Mouse (Mus musculus) layer of hippocampus, postnatal 14 days (tissue): ENCODE data around the gene Smarca4. TPM values are rescaled to one million over a fixed set of nuclear protein-coding genes. Genes with fewer than 3 reads are reported as not detected.

ENCODE experiments used
- DNase-seq, 2 experiments: peaks; one replicate each; pipeline ENCODE4 v3.0.0; 2021 to 2022; ENCODE audit warnings: low spot score in 2 of 2, mixed read lengths in 1 of 2
- microRNA-seq, 2 experiments: library from miRNA; unstranded; fragments of <30 nt; microRNA quantifications; one replicate each; pipeline ENCODE4 v1.2.0; 2021
- total RNA-seq, 2 experiments: library from RNA; stranded (reverse); gene quantifications; 2 replicates each; pipeline ENCODE4 v1.2.3; 2021

The Smarca4 gene
- total RNA-seq, 2 experiments from 2014 or later = 121 to 123 TPM

DNA sequence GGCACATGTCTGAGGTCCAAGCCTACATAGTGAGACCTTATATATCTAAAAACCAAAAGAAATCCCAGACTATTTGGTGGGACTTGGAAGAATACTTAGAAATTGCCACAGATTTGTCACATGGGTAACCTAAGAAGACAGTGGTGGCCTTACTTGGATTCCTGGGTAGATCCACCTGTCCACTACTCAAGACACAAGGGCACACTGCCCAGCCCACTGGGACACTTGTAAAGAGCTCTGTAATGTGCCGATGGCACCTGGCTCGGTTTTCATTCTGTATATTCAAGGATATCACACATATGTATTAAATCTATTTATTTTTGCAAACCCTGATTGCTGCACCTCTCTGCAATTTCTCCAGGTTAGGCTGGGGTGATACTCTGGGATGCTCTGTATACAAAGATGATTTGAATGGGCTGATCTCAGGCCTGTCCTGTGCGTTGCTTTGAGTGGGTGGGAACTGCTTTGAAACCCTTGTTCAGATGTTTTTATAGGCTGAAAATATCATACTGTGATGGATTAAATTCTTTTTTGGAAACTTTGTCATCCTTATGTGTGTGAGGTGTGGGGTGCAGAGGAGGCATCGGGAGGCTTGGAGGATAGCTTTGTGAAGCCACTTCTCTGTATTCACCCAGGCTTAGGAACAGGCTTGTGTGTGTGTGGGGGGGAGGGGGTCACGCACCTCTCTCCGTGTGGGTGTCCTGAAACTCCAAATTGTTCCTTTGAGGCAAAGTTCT, 133.6 kb downstream of the Smarca4 start:
- no peak for DNase-seq

DNA sequence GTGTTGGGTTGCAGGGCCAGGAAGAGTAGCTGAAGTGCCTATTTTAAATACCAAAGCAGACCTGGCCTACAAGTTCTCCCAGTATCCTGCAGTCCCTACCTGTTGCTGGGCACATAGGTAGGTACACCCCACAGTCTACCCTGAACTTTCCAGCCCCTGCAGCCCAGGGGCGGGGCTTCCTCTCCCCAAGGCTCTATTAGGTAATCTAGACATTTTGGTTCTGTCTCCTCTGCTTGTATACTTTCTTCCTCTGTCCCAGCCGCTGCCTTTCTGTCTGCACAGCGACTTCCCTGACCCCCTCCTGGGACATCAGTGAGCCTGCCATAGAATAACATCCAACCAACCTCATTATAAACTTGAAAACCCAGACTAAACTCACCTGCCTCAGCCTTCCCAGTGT, 134.4 kb downstream of the Smarca4 start:
- DNase-seq = no peak

DNA sequence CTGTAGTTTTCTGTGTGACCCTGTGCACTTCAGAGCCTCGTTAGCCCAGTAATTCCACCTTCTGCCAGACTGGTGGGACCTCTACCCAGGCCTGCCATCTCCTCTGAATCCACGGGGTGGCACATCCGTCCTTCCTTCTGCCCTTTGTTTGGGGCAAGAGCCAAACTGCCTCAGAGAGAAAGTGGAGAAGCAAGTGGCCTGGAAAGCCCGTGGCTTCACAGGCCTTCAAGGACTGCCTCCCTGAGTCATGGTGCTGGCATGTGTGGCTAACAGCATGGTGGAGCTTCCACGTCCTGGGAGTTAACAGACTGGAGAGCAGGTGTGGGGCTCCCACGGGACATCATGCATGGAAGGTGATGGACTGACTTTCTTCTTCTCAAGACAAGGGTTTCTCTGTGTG, 135.4 kb downstream of the Smarca4 start:
- no peak for DNase-seq

DNA sequence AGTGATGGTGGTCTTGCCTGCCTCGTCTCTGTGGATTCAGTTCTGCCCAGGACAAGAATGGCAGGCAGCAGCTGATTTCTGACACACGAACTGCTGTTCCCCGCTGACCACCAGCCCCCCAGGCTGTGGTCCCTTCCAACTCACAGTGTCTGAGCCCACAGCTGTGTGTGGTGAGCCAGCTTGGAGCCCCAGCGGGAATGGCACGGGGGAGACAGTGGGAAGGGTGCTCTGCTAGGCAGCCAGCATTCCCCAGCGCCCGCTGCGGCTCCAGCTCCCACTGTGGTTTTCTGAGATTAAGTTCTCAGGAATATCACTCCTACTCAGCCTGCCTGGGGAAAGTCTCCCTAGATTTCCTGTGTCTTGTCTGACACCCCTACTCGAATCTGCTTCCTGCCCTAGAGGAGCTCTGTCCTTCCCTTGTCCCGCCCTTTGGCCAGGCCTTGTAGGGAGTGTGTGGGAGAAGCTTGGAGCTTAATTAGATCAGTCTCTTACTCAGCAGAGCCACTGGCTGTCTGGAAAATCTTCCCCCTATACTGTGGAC, 136.4 kb downstream of the Smarca4 start:
- no peak for DNase-seq

Small RNAs within 50 kb of the gene (microRNA-seq; reads per million reads assigned to microRNA genes)
- gene Mir1946b = 0 reads per million in 2 experiments

Other genes with a start within 250 kb of the Smarca4 start
- gene Ilf3, start 248.3 kb upstream of the Smarca4 start, total RNA-seq = 10 to 100 TPM; 78.1 to 91.5 TPM
- 10 to 100 TPM; 32.0 to 33.9 TPM for gene Qtrt1, start 204.3 kb upstream of the Smarca4 start, total RNA-seq
- 10 to 100 TPM; 70.0 to 77.2 TPM for gene Dnm2, start 191.3 kb upstream of the Smarca4 start, total RNA-seq
- 10 to 100 TPM; 13.7 to 15.0 TPM for gene Tmed1, start 105.9 kb upstream of the Smarca4 start, total RNA-seq
- gene AB124611, start 90.0 kb upstream of the Smarca4 start, total RNA-seq = under 1 TPM; 0.51 to 0.64 TPM
- gene Carm1, start 69.3 kb upstream of the Smarca4 start, total RNA-seq = 10 to 100 TPM; 66.5 to 68.8 TPM
- gene Timm29, start 23.4 kb upstream of the Smarca4 start, total RNA-seq = 10 to 100 TPM; 54.3 to 56.9 TPM
- gene Yipf2, start 23.3 kb upstream of the Smarca4 start, total RNA-seq = 10 to 100 TPM; 14.7 to 15.9 TPM
- gene Ldlr, start 107.3 kb downstream of the Smarca4 start, total RNA-seq = 10 to 100 TPM; 20.2 to 21.0 TPM
- gene Spc24, start 144.1 kb downstream of the Smarca4 start, total RNA-seq = 1 to 10 TPM; 2.1 to 4.0 TPM
- 1 to 10 TPM; 7.1 to 7.8 TPM for gene Kank2, start 182.6 kb downstream of the Smarca4 start, total RNA-seq
- not detected for gene Angptl8, start 219.3 kb downstream of the Smarca4 start, total RNA-seq
- gene Dock6, start 236.5 kb downstream of the Smarca4 start, total RNA-seq = 10 to 100 TPM; 24.5 to 24.7 TPM